Mouse (Mus musculus) cerebellum, adult 2 months (tissue): ENCODE measurements around the gene Cacna2d4.

Source experiments
- CTCF ChIP-seq: fragments of 200-500 bp; IDR thresholded peaks from 2 replicates; pipeline ENCODE4 v1.5.1; 2011; ENCODE audit warnings: low read depth, mild to moderate bottlenecking, control low read depth, low read length, moderate library complexity, borderline replicate concordance; ENCODE audit not compliant: insufficient read depth
- POLR2A ChIP-seq: fragments of 200-500 bp; IDR thresholded peaks from 2 replicates; pipeline ENCODE4 v1.6.1; 2011; ENCODE audit warnings: low read length, control low read depth, borderline replicate concordance; ENCODE audit not compliant: insufficient read depth

GRCm38 (mm10) chr6:119352501-119352900 is 116.2 kb downstream of the Cacna2d4 start:
- no peak for TF ChIP-seq CTCF
- no peak for TF ChIP-seq POLR2A
